Mouse (Mus musculus) neural tube, embryonic 15.5 days (tissue): ENCODE data around the gene Mrpl33. TPM values are rescaled to one million over a fixed set of nuclear protein-coding genes. Genes with fewer than 3 reads are reported as not detected.
"Not testable (repeated sequence)": the region's sequence is repeated elsewhere in the genome, so short reads cannot be mapped to it uniquely, and the experiment has no call there.

ENCODE experiments used
- ATAC-seq: fragments of 200-750 bp; cut with Nextera tagmentation; 2 replicates; pipeline ENCODE4 v1.8.0; 2017; ENCODE audit warnings: mild to moderate bottlenecking, moderate TSS enrichment, moderate library complexity; ENCODE audit not compliant: low FRiP score
- H3K27ac ChIP-seq: fragments of 300-500 bp; sonication (generic); replicated peaks from 2 replicates; pipeline ENCODE4 v1.5.1; 2015; ENCODE audit warnings: mild to moderate bottlenecking, inconsistent platforms
- H3K27me3 ChIP-seq: fragments of 300-500 bp; sonication (generic); replicated peaks from 2 replicates; pipeline ENCODE4 v1.6.1; 2015; ENCODE audit warnings: inconsistent platforms
- H3K36me3 ChIP-seq: fragments of 300-500 bp; sonication (generic); 2 replicates; pipeline ENCODE4 v1.6.1; 2015; ENCODE audit warnings: inconsistent platforms
- H3K4me1 ChIP-seq: fragments of 300-500 bp; sonication (generic); 2 replicates; pipeline ENCODE4 v1.6.1; 2015; ENCODE audit warnings: inconsistent platforms
- H3K4me2 ChIP-seq: fragments of 300-500 bp; sonication (generic); 2 replicates; pipeline ENCODE4 v1.6.1; 2015; ENCODE audit warnings: inconsistent platforms, mild to moderate bottlenecking, moderate library complexity
- H3K4me3 ChIP-seq: fragments of 300-500 bp; sonication (generic); replicated peaks from 2 replicates; pipeline ENCODE4 v1.5.1; 2015; ENCODE audit warnings: mild to moderate bottlenecking, inconsistent platforms
- H3K9ac ChIP-seq: fragments of 300-500 bp; sonication (generic); replicated peaks from 2 replicates; pipeline ENCODE4 v1.6.1; 2015; ENCODE audit warnings: mild to moderate bottlenecking, inconsistent platforms
- H3K9me3 ChIP-seq: fragments of 300-500 bp; sonication (generic); replicated peaks from 2 replicates; pipeline ENCODE4 v1.6.1; 2016; ENCODE audit warnings: inconsistent platforms
- WGBS: fragments of 180-500 bp; shearing (Covaris S2); methylation state at CpG from one replicate; pipeline ENCODE4 v1.1.7; 2015; ENCODE audit warnings: mixed read lengths; 5-methylcytosine and 5-hydroxymethylcytosine counted together
- polyA plus RNA-seq: library from polyadenylated mRNA; unstranded; fragments of >200 nt; fragmentation: Nextera tagmentation; extraction: Ambion mirVana; gene quantifications from 2 replicates; pipeline ENCODE4 v1.2.1, GENCODE M21; 2015

The Mrpl33 gene
- polyA plus RNA-seq, 1 experiment from 2014 or later = 235 TPM

DNA sequence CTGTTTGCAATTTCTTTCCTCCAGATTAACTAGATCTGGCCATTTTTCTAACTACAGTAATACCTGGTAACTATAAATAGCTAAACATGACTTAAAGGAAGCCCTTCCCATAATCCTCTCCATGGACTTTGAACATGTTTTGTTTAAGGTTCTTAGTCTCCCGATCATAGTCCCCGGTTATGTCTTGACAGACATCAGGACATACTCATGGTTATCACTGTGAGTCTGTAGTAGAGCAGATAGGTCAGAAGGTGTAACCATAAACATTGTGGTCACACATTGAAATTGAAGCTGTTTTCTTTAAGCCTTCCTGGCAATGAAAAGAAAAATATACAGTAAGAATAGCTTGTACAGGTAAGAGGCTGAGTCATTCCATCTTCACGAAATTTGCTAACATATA is 23.0 kb upstream of the Mrpl33 start:
- H3K9me3 ChIP-seq = no peaks in the 10 kb centered on the region
- H3K4me1 ChIP-seq = peaks cover 11% of the 10 kb centered on the region
- no peak overlapping the region for H3K9ac ChIP-seq
- H3K27ac ChIP-seq = no peak overlapping the region
- no peak overlapping the region for H3K4me2 ChIP-seq
- H3K27me3 ChIP-seq = no peaks in the 10 kb centered on the region
- ATAC-seq = no peak
- no peaks in the 10 kb centered on the region for H3K36me3 ChIP-seq
- H3K4me3 ChIP-seq = no peak overlapping the region
- 94% methylated on average over 3 of the region's 3 CpGs for WGBS

DNA sequence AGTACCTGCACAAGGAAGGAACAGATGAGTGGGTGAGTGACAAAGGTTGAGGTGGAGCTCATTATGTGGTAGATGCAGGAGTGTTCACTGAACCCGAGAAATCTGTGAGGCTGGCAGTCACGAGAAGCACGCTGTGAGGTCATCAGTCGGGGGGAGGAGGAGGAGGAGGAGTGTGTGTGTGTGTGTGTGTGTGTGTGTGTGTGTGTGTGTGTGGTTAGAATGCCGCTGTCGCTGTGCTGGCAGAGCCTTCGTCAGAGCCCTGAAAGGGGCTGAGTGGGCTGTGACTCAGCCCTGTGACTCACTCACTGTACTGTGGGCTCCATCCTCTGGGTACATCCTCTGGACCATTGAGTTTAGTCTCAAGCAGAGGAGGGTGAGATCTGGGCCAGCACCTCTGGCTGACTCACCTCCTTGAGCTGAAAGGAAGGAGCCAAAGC is 20.2 kb upstream of the Mrpl33 start:
- H3K4me1 ChIP-seq = peaks cover under 1% of the 10 kb centered on the region; the same call in 1 of the 2 replicates
- no peak for ATAC-seq
- no peak overlapping the region for H3K4me2 ChIP-seq

DNA sequence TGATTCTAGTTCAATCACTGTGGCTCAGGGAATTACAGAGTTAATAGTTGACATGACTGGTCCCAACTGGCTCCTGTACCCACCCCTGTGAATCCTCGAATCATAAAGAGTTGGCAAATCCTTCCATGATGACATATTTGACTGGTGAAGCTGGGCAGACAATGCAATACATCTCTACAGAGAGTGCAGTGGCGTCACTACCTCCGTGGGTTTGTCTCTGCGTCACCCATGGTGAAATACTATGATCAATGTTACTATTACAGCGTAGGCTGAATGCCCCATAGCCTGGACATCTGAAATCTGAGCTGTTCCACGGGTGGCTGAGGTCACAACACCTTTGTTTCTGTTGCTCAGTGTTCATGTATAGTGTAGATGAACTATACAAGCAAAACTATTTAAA is 15.5 kb upstream of the Mrpl33 start:
- Histone ChIP-seq H3K4me2 (no peak overlapping the region), H3K9ac (no peak overlapping the region), H3K4me1 (no peaks in the 10 kb centered on the region), H3K27me3 (no peaks in the 10 kb centered on the region), H3K4me3 (no peak overlapping the region), H3K36me3 (no peaks in the 10 kb centered on the region), H3K27ac (no peak overlapping the region), H3K9me3 (no peaks in the 10 kb centered on the region)
- ATAC-seq = no peak
- 80% methylated on average over 6 of the region's 6 CpGs for WGBS

More for the DNA sequence above, 20.2 kb upstream of the Mrpl33 start:
- H3K27ac ChIP-seq = no peak overlapping the region
- no peak overlapping the region for H3K4me3 ChIP-seq
- H3K9me3 ChIP-seq = no peaks in the 10 kb centered on the region
- H3K36me3 ChIP-seq = no peaks in the 10 kb centered on the region
- 69% methylated on average over 5 of the region's 7 CpGs for WGBS
- H3K27me3 ChIP-seq = no peaks in the 10 kb centered on the region
- no peak overlapping the region for H3K9ac ChIP-seq

DNA sequence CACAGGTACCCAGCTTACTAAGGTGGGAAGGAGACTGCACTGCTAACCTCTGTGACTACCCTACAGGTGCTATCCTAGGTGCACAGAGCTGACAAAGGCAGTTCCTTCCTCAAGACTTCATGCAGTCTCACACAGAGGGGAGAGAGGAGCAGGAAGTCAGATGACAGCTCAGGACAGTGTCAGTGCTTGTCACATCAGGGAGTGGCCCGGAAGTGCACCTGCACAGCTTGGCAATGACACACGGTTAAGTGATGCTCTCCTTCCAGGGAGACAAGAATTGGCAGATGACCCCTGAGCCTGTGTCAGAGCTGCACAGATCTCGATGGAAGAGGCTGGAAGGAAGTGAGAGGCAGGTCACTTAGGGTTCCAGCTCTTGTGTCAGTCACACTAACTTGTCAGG is 14.8 kb upstream of the Mrpl33 start:
- 84% methylated on average over 3 of the region's 3 CpGs for WGBS
- Histone ChIP-seq H3K27ac (no peak overlapping the region), H3K36me3 (no peaks in the 10 kb centered on the region), H3K9ac (no peak overlapping the region), H3K9me3 (no peaks in the 10 kb centered on the region), H3K4me2 (no peak overlapping the region), H3K4me3 (no peak overlapping the region), H3K4me1 (no peaks in the 10 kb centered on the region), H3K27me3 (no peaks in the 10 kb centered on the region)
- no peak for ATAC-seq

- WGBS = 84% methylated on average over 2 of the region's 2 CpGs
- no peak for ATAC-seq
Observed at GRCm38 (mm10) chr5:31583261-31583660, 13.5 kb upstream of the Mrpl33 start.

DNA sequence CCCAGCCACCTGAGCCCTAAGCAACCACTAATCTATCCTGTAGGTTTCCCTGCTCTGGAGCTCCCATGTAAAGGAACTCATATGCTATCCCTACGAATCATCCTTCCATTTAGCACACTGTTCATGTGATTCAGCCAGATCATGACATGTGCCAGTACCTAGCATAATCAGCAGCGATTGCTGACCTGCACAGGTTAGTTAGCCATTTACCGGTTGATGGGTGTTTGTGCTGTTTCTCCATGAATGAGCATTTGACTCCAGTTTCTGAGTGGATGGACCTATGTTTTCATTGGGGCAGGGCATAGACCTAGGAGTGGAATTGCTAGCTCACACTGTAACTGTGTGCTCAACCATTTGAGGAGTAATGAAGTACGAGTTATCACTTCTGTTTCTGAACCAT is 11.2 kb upstream of the Mrpl33 start:
- Histone ChIP-seq H3K9ac (no peak overlapping the region), H3K36me3 (no peaks in the 10 kb centered on the region), H3K4me1 (peaks cover 9% of the 10 kb centered on the region; the same call in 1 of the 2 replicates), H3K27me3 (no peaks in the 10 kb centered on the region), H3K9me3 (no peaks in the 10 kb centered on the region), H3K4me3 (no peak overlapping the region), H3K27ac (no peak overlapping the region), H3K4me2 (no peak overlapping the region)
- ATAC-seq = no peak
- 92% methylated on average over 4 of the region's 4 CpGs for WGBS

More at GRCm38 (mm10) chr5:31583261-31583660, 13.5 kb upstream of the Mrpl33 start:
- Histone ChIP-seq H3K9ac (no peak overlapping the region), H3K27me3 (no peaks in the 10 kb centered on the region), H3K4me1 (no peaks in the 10 kb centered on the region), H3K27ac (no peak overlapping the region), H3K4me2 (no peak overlapping the region), H3K36me3 (no peaks in the 10 kb centered on the region), H3K9me3 (no peaks in the 10 kb centered on the region), H3K4me3 (no peak overlapping the region)

GRCm38 (mm10) chr5:31588016-31588415 is 8.7 kb upstream of the Mrpl33 start:
- H3K9me3 ChIP-seq = no peaks in the 10 kb centered on the region

GRCm38 (mm10) chr5:31588672-31589071 is 8.1 kb upstream of the Mrpl33 start:
- H3K27ac ChIP-seq, H3K4me3 ChIP-seq, H3K4me1 ChIP-seq, H3K9me3 ChIP-seq, H3K36me3 ChIP-seq, H3K9ac ChIP-seq, H3K4me2 ChIP-seq, ATAC-seq, H3K27me3 ChIP-seq: not testable (repeated sequence)
- WGBS = 82% methylated on average over 8 of the region's 8 CpGs

More at GRCm38 (mm10) chr5:31588016-31588415, 8.7 kb upstream of the Mrpl33 start:
- Histone ChIP-seq H3K27me3 (no peaks in the 10 kb centered on the region), H3K4me2 (no peak overlapping the region), H3K9ac (no peak overlapping the region), H3K4me1 (peaks cover 9% of the 10 kb centered on the region; the same call in 1 of the 2 replicates), H3K4me3 (no peak overlapping the region), H3K27ac (no peak overlapping the region), H3K36me3 (no peaks in the 10 kb centered on the region)
- no peak for ATAC-seq
- WGBS = 85% methylated on average over 2 of the region's 2 CpGs

DNA sequence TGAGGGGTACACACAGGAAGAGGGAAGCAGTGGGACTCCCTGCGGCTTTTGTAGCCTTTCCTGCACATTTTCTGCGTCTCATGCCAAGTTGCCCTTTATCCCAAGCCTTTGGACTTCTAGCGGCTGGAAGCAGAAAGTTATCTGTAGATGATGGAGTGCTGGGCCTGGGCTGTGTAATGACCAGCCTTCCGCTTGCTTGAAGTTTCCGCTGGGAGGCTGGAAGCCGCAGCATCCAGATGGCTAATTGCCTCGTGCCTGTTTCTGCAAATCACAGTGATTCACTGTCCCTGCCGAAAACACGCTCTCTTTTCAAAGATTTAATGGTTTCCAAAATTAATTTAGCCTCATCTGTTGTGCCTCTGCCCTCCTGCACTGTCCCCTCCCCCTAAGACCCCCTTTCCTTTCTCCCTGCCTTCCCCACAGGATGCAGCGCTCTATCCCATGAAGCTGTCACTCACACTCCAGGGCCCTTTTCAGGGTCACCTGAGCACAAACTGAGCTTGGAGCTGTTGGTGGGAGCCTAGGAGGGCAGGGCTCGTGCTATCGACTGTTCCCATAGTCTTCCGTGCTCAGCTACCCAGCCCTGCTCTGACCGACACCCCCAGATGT is 6.9 kb upstream of the Mrpl33 start:
- Histone ChIP-seq H3K9ac (no peak overlapping the region), H3K27ac (no peak overlapping the region)
- ATAC-seq = no peak; the same call in 1 of the 2 replicates

GRCm38 (mm10) chr5:31591122-31591521 is 5.6 kb upstream of the Mrpl33 start:
- H3K4me1 ChIP-seq = peaks cover 12% of the 10 kb centered on the region; the same call in 1 of the 2 replicates
- no peak overlapping the region for H3K9ac ChIP-seq
- 91% methylated on average over 7 of the region's 7 CpGs for WGBS
- ATAC-seq = no peak
- no peaks in the 10 kb centered on the region for H3K9me3 ChIP-seq
- H3K4me3 ChIP-seq = no peak overlapping the region
- no peak overlapping the region for H3K27ac ChIP-seq
- no peaks in the 10 kb centered on the region for H3K27me3 ChIP-seq
- H3K4me2 ChIP-seq = no peak overlapping the region
- H3K36me3 ChIP-seq = no peaks in the 10 kb centered on the region

More for the DNA sequence above, 6.9 kb upstream of the Mrpl33 start:
- 50% methylated on average over 14 of the region's 14 CpGs for WGBS
- Histone ChIP-seq H3K9me3 (no peaks in the 10 kb centered on the region), H3K4me3 (no peak overlapping the region), H3K27me3 (no peaks in the 10 kb centered on the region), H3K36me3 (no peaks in the 10 kb centered on the region), H3K4me1 (peaks cover 9% of the 10 kb centered on the region; the same call in 1 of the 2 replicates), H3K4me2 (peak overlapping the region; percentile 19; the same call in 1 of the 2 replicates)

DNA sequence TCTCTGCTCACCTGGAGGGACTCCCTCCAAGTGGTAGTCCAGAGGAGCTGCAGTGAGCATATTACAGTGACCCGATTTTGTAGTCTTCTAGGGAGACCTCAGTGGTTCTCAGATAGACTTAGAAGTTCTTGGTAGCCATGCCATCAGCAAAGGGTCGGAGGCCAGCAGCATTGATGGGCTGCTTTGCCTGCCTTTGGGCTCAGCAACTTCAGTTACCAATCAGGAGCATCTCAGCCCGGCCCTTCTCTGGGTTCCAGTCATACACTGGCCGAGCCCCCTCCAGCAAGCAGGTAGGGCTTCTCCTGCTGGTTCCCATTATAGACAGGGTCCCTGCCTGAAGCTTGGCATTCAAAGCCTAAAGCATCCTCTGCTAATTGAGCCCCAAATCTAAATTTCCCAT is 867 bp upstream of the Mrpl33 start:
- Histone ChIP-seq H3K27ac (no peak overlapping the region), H3K36me3 (no peaks in the 10 kb centered on the region), H3K9ac (no peak overlapping the region), H3K4me2 (no peak overlapping the region), H3K27me3 (no peaks in the 10 kb centered on the region), H3K9me3 (no peaks in the 10 kb centered on the region), H3K4me3 (no peak overlapping the region), H3K4me1 (peaks cover 17% of the 10 kb centered on the region)
- no peak for ATAC-seq
- WGBS = 64% methylated on average over 4 of the region's 4 CpGs

- no peaks in the 10 kb centered on the region for H3K36me3 ChIP-seq
- no peak overlapping the region for H3K27ac ChIP-seq
- 0 out of 2 replicates have a peak overlapping the region, but pooled peaks have one; percentile 33 for H3K4me3 ChIP-seq
- peaks cover 17% of the 10 kb centered on the region for H3K4me1 ChIP-seq
- H3K27me3 ChIP-seq = no peaks in the 10 kb centered on the region
- no peaks in the 10 kb centered on the region for H3K9me3 ChIP-seq
- ATAC-seq = no peak
- H3K9ac ChIP-seq = no peak overlapping the region
- 82% methylated on average over 6 of the region's 6 CpGs for whole genome bisulfite sequencing
- H3K4me2 ChIP-seq = peak overlapping the region; percentile 63; the same call in 1 of the 2 replicates
Observed at GRCm38 (mm10) chr5:31597430-31597944, 752 bp downstream of the Mrpl33 start.
